Mouse (Mus musculus) left cerebral cortex, adult 18-20 months (tissue): Measurements from ENCODE around the gene Khnyn. TPM values are rescaled to one million over a fixed set of nuclear protein-coding genes. Genes with fewer than 3 reads are reported as not detected.

ENCODE experiments used
- DNase-seq, 2 experiments: peaks; one replicate each; pipeline ENCODE4 v3.0.0; 2021 to 2022; ENCODE audit warnings: low spot score in 2 of 2, mixed read lengths in 1 of 2
- total RNA-seq, 2 experiments: library from RNA; stranded (reverse); gene quantifications; 2 replicates each; pipeline ENCODE4 v1.2.3; 2021

Khnyn gene
- total RNA-seq, 2 experiments from 2014 or later, result 12.3 to 13.0 TPM

- no peak for DNase-seq
Observed at GRCm38 (mm10) chr14:55913406-55913805, 28.7 kb downstream of the Khnyn start.

GRCm38 (mm10) chr14:55918240-55919082, 33.7 kb downstream of the Khnyn start:
- DNase-seq, result peak; percentile 63 to 77

- no peak for DNase-seq
Observed at GRCm38 (mm10) chr14:55922475-55923232, 37.9 kb downstream of the Khnyn start.

GRCm38 (mm10) chr14:55926847-55927246, 42.1 kb downstream of the Khnyn start:
- no peak for DNase-seq

GRCm38 (mm10) chr14:55929263-55929997, 44.7 kb downstream of the Khnyn start:
- no peak for DNase-seq

- no peak for DNase-seq
Observed at GRCm38 (mm10) chr14:55933586-55933985, 48.8 kb downstream of the Khnyn start.

GRCm38 (mm10) chr14:55940070-55940800, 55.5 kb downstream of the Khnyn start:
- no peak for DNase-seq

- DNase-seq, result no peak
Observed at GRCm38 (mm10) chr14:55943601-55944000, 58.9 kb downstream of the Khnyn start.

GRCm38 (mm10) chr14:55944575-55944974, 59.8 kb downstream of the Khnyn start, which contains the start of gene Cma1:
Gene Cma1 (minus strand): TSS chr14:55944675.
- DNase-seq, result no peak

GRCm38 (mm10) chr14:55946269-55946969, 61.7 kb downstream of the Khnyn start:
- DNase-seq, result no peak

Other genes with a start within 250 kb of the Khnyn start
- 100 to 1,000 TPM; 106 to 116 TPM for gene Ipo4, start 249.0 kb upstream of the Khnyn start, total RNA-seq
- gene Gm49378, start 247.1 kb upstream of the Khnyn start, total RNA-seq, result 1 to 10 TPM; 3.6 to 4.3 TPM
- 10 to 100 TPM; 37.0 to 39.8 TPM for gene Tm9sf1, start 241.1 kb upstream of the Khnyn start, total RNA-seq
- 1 to 10 TPM in 1 of 2 experiments, under 1 TPM in 1; 0.94 to 1.1 TPM for gene Tssk4, start 234.8 kb upstream of the Khnyn start, total RNA-seq
- 10 to 100 TPM; 40.1 to 42.2 TPM for gene Mdp1, start 224.4 kb upstream of the Khnyn start, total RNA-seq
- gene Gmpr2, start 213.0 kb upstream of the Khnyn start, total RNA-seq, result 10 to 100 TPM; 20.1 to 22.8 TPM
- gene Nedd8, start 212.8 kb upstream of the Khnyn start, total RNA-seq, result 100 to 1,000 TPM; 318 to 349 TPM
- gene Tinf2, start 203.1 kb upstream of the Khnyn start, total RNA-seq, result 10 to 100 TPM; 14.8 to 19.7 TPM
- gene Tgm1, start 171.0 kb upstream of the Khnyn start, total RNA-seq, result not detected
- gene Rabggta, start 162.7 kb upstream of the Khnyn start, total RNA-seq, result 10 to 100 TPM; 47.1 to 51.2 TPM
- gene Dhrs1, start 139.3 kb upstream of the Khnyn start, total RNA-seq, result 10 to 100 TPM; 86.9 to 88.7 TPM
- 10 to 100 TPM; 10.7 to 11.6 TPM for gene Nop9, start 139.3 kb upstream of the Khnyn start, total RNA-seq
- gene Cideb, start 126.5 kb upstream of the Khnyn start, total RNA-seq, result 1 to 10 TPM; 2.3 to 2.4 TPM
- under 1 TPM; 0.26 to 0.52 TPM for gene Ltb4r2, start 123.5 kb upstream of the Khnyn start, total RNA-seq
- gene Ltb4r1, start 119.0 kb upstream of the Khnyn start, total RNA-seq, result under 1 TPM in 1 of 2 experiments, not detected in 1; 0.33 TPM
- 1 to 10 TPM; 4.9 to 8.6 TPM for gene Adcy4, start 100.9 kb upstream of the Khnyn start, total RNA-seq
- 1 to 10 TPM in 1 of 2 experiments, under 1 TPM in 1; 0.44 to 1.7 TPM for gene Ripk3, start 96.1 kb upstream of the Khnyn start, total RNA-seq
- 1 to 10 TPM; 3.0 to 3.3 TPM for gene Nfatc4, start 61.8 kb upstream of the Khnyn start, total RNA-seq
- 1 to 10 TPM; 6.2 to 9.0 TPM for gene Nynrin, start 30.9 kb upstream of the Khnyn start, total RNA-seq
- gene Cbln3, start 555 bp upstream of the Khnyn start, total RNA-seq, result under 1 TPM; 0.16 to 0.23 TPM
- 100 to 1,000 TPM in 1 of 2 experiments, 10 to 100 TPM in 1; 96.5 to 104 TPM for gene Sdr39u1, start 15.3 kb downstream of the Khnyn start, total RNA-seq
- not detected for gene Cma1, start 59.7 kb downstream of the Khnyn start, total RNA-seq
- not detected for gene Cma2, start 66.0 kb downstream of the Khnyn start, total RNA-seq
- gene Mcpt1, start 133.0 kb downstream of the Khnyn start, total RNA-seq, result not detected
- not detected for gene Mcpt9, start 145.5 kb downstream of the Khnyn start, total RNA-seq
- not detected for gene Mcpt2, start 157.1 kb downstream of the Khnyn start, total RNA-seq
- gene Mcpt4, start 177.4 kb downstream of the Khnyn start, total RNA-seq, result not detected
- gene Mcpt8, start 200.3 kb downstream of the Khnyn start, total RNA-seq, result not detected
- not detected for gene Ctsg, start 217.6 kb downstream of the Khnyn start, total RNA-seq
- not detected for gene Gzme, start 235.7 kb downstream of the Khnyn start, total RNA-seq
- gene Gzmd, start 247.7 kb downstream of the Khnyn start, total RNA-seq, result not detected